Mouse (Mus musculus) retina, postnatal 7 days (tissue): ENCODE results near the gene Zfp865.
"Not testable (repeated sequence)": the region's sequence is repeated elsewhere in the genome, so short reads cannot be mapped to it uniquely, and the experiment has no call there.

Experiments used
- DNase-seq: peaks from one replicate; pipeline ENCODE4 v3.0.0-alpha.2; 2012; ENCODE audit warnings: low read depth, low spot score

Zfp865 gene

GRCm38 (mm10) chr7:5051193-5052192, 31.3 kb downstream of the Zfp865 start, which contains the start of gene Zfp580:
Gene Zfp580 (plus strand): TSS chr7:5051538.
- DNase-seq = peak; percentile 75

- no peak for DNase-seq
Measured at GRCm38 (mm10) chr7:5052438-5052837, 32.3 kb downstream of the Zfp865 start.

DNA sequence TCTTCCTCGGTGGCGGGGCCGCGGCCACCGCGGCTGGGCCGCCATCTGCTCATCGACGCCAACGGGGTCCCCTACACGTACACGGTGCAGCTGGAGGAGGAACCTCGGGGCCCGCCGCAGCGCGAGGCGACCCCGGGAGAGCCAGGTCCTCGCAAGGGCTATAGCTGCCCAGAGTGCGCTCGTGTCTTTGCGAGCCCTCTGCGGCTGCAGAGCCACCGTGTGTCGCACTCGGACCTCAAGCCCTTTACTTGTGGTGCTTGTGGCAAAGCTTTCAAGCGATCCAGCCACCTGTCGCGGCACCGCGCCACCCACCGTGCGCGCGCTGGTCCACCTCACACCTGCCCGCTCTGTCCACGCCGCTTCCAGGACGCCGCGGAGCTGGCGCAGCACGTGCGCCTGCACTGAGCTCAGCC, 32.8 kb downstream of the Zfp865 start:
- DNase-seq = no peak

- DNase-seq = no peak
Measured at GRCm38 (mm10) chr7:5053456-5054179, 33.4 kb downstream of the Zfp865 start.

DNA sequence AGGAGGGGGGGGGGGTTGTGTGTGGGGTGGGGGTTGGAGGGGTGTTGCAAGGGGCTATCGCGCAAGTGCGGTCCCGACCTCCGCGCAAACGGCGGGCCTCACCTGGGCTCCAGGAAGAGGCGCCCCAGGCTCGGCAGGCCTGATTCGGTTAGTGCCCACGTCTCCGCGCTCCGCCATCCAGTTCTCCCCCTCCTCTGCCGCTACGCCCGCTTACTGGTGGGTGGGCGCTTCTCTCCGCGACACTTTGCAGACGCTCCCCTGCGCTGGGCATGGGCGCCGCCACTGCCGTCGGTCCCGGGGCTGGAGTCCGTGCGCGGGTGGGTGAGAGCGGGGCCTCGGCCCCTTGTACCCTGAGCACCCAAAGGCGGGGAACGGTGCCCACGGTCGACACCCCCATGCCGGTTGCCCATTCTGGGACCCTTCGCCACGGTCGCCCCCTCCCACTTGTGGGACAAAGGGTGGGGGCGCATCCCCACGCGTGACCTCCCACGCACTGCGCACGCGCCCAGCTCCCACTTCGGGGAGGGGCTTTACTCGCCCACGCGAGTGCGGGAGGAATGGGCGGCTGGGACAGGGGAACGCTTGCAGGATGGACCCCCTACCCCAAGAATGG, 36.6 kb downstream of the Zfp865 start:
- no peak for DNase-seq

GRCm38 (mm10) chr7:5057381-5057780, 37.2 kb downstream of the Zfp865 start:
- no peak for DNase-seq

- no peak for DNase-seq
Measured at GRCm38 (mm10) chr7:5057804-5058203, 37.6 kb downstream of the Zfp865 start.

DNA sequence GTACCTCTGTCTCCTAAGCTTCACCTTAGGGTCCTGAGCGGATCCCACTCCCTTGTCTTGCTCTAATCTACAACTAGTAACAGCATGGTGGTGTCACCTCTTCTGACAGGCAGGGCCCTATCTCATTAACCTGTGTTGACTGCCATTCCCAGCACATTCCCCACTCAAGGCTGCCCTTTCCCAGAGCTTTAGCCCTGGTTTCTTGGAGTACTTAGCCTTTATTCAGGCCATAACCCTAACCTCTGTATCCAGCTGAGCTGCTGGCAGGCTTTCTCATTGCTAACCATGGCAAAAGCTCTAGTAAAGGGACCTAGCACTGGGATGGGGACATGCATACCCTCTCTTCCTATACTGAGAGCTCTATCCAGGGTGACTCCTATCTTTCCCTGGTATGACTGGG, 38.5 kb downstream of the Zfp865 start:
- no peak for DNase-seq

DNA sequence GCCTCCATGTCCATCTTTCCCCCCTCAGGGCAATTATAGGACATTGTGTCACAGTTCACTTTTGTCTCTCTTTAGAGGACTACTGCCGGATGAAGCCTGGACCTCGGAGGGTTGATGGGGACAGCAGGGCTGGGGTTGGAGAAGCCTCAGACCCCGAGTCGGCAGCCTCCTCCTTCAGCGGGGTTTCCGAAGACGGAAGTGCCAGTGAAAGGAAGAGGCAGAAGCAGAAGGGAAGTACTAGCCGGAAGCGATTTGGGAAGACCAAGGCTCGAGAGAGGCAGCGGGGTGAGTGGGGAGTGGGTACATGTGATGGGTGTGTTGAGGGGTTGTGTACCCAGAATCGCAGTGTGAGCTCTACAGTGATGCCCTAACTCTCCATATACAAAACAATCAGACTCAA, 39.2 kb downstream of the Zfp865 start:
- DNase-seq = no peak

- peak; percentile 67 for DNase-seq
Measured at GRCm38 (mm10) chr7:5060239-5060731, 40.1 kb downstream of the Zfp865 start.

- peak; percentile 96 for DNase-seq
Measured at GRCm38 (mm10) chr7:5060944-5061773, 41.0 kb downstream of the Zfp865 start.

DNA sequence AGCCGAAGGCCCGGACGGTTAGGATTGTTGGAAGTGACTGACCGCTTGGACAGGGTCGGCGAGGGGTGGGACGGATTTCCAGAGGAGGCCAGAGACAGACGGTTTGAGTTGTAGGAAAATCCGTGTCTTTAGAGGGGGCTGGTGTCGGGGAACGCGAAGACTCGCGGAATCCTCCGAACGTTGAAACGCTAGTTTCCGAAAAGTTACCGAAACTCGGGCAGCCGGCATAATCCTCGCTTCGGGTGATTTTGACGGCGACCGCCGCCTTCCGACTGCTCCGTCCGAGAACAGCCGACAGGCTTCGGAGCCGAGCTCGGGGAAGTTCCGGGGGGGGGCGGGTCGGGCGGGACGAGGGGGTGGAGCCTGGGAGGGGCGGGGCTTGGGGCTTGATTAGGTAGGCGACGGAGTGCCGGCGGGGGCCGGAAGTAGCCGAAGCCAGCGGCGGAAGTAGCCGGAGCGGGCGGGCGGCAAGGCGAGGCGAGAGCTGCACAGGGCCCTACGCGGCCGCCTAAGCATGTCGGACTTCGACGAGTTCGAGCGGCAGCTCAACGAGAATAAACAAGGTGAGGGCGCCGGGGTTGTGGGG, 41.7 kb downstream of the Zfp865 start, which contains the start of gene U2af2:
U2af2 (plus strand) TSS at position 370 of the 586 bp plus-strand sequence.
- peak; percentile 82 for DNase-seq

DNA sequence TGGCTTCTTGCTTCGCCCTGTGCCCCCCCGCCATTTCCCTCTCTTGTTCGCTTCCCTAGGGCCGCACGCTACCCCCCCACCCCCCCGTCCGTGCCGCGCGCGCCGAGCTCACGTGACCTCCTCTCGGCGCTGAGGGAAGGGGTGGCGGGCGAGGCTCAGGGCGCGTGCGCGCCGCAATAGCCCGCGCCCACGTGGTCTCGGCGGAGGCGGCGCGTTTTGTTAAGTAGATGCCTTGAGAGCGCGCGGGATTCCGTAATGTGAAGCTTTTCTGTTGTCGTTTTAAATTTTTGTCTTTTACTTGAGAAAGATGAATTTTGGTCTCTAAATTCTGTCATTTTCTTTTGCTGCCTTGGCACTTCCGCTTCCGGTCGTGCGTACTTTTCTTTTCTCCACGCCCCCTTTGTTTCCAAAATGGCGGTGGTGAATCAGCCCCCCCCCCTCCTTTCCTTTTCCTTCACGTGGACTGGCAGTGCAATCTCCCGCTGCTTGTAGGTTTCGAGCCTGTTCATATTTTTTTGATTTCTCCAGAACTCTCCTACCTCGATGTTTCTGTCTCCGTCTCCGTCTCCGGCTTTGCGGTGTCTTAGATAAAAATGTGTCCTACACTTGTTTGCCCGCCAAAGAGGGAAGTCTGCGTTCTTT, 42.3 kb downstream of the Zfp865 start:
- DNase-seq = peak; percentile 75

- DNase-seq = no peak
Measured at GRCm38 (mm10) chr7:5064886-5065285, 44.7 kb downstream of the Zfp865 start.

DNA sequence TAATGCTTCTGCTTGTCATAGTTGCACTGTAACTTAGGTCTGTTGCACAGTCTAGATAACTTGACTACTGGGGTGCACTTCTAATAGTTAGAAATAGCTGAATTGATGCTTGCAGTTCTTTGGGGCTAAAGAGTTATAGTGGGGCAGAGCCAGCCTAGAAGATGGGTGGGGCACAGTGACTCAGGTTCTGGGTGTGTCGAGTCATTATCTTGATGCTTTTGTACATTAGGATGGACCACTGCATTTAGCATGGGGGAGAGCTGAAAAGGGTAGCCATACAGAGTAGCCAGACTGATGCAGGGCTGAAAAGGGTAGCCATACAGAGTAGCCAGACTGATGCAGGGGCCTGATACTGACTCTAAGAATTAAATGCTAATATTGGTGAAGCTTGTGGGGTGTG, 53.4 kb downstream of the Zfp865 start:
- no peak for DNase-seq

DNA sequence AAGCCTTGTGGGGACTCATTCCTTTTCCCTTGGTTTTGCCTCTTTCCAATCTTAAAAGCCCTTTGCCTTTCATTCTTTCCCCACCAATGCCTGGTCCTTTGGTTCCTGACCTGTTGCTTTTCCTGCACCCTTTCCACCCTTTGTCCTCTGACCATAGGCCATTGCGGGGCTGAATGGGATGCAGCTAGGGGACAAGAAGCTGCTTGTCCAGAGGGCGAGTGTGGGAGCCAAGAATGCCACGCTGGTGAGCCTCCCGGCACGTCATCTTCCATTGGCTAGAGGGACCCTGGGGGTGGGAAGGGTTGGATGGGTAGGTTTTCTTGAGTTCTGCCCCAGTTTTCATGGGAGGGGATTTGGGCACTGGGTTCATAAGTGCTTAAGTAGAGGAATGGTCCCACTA, 54.8 kb downstream of the Zfp865 start:
- DNase-seq = no peak

- no peak for DNase-seq
Measured at GRCm38 (mm10) chr7:5076931-5077330, 56.8 kb downstream of the Zfp865 start.

- DNase-seq = not testable (repeated sequence)
Measured at GRCm38 (mm10) chr7:5079365-5080009, 59.3 kb downstream of the Zfp865 start.

GRCm38 (mm10) chr7:5080010-5080751, 60.0 kb downstream of the Zfp865 start, which contains the start of gene Epn1:
Gene Epn1 (plus strand): TSS chr7:5080235.
- peak; percentile 93 for DNase-seq
